Mouse (Mus musculus): ENCODE measurements at regions not wholly inside any gene's neighbourhood (a gene's known extent, or its start where the extent isn't known, plus 50 kb on each side); places are given as distances from the start of the nearest gene placed in this dataset.

GRCm38 (mm10) chr13:106501273-106501672, 435.5 kb downstream of the Ipo11 start:
- Histone ChIP-seq H3K4me1 (ENCODE audit: control insufficient read depth, insufficient read depth, low read length) (no peaks in the 10 kb centered on the region), H3K36me3 (ENCODE audit: control insufficient read depth, insufficient read depth, low read length) (no peaks in the 10 kb centered on the region), H3K27me3 (ENCODE audit: control insufficient read depth, insufficient read depth, low read length) (no peaks in the 10 kb centered on the region), H3K27ac (replicated peaks; ENCODE audit: low read depth, low read length) (no peak overlapping the region), H3K9me3 (ENCODE audit: control insufficient read depth, low read length) (no peaks in the 10 kb centered on the region), H3K4me2 (replicated peaks; ENCODE audit: low read depth, low read length, severe bottlenecking) (no peak overlapping the region), H3K9ac (ENCODE audit: low read depth, low read length, severe bottlenecking) (no peak overlapping the region), H3K4me3 (replicated peaks; ENCODE audit: low read length) (no peak overlapping the region)
- DNase-seq (ENCODE audit: low spot score): no peak
- no peak for TF ChIP-seq POLR2A (IDR thresholded peaks at IDR 0.05; ENCODE audit: borderline replicate concordance, extremely low read depth, insufficient read depth, insufficient read length)
- WGBS: 72% methylated on average over 6 of the region's 6 CpGs
- no peak for ATAC-seq (ENCODE audit: low FRiP score, low read depth)

- 34% methylated on average over 4 of the region's 4 CpGs for WGBS
- Histone ChIP-seq H3K4me3 (replicated peaks; ENCODE audit: low read length) (no peak overlapping the region), H3K36me3 (ENCODE audit: control insufficient read depth, insufficient read depth, low read length) (no peaks in the 10 kb centered on the region), H3K27me3 (ENCODE audit: control insufficient read depth, insufficient read depth, low read length) (no peaks in the 10 kb centered on the region), H3K9me3 (ENCODE audit: control insufficient read depth, low read length) (no peaks in the 10 kb centered on the region), H3K9ac (ENCODE audit: low read depth, low read length, severe bottlenecking) (no peak overlapping the region), H3K4me2 (replicated peaks; ENCODE audit: low read depth, low read length, severe bottlenecking) (no peak overlapping the region), H3K27ac (replicated peaks; ENCODE audit: low read depth, low read length) (no peak overlapping the region), H3K4me1 (ENCODE audit: control insufficient read depth, insufficient read depth, low read length) (no peaks in the 10 kb centered on the region)
- peak; percentile 74 for DNase-seq (ENCODE audit: low spot score)
- peak; percentile 90 for ATAC-seq (ENCODE audit: low FRiP score, low read depth)
- TF ChIP-seq POLR2A (IDR thresholded peaks at IDR 0.05; ENCODE audit: borderline replicate concordance, extremely low read depth, insufficient read depth, insufficient read length): no peak
These were observed 465.5 kb downstream of the Ipo11 start for GRCm38 (mm10) chr13:106471264-106471663.

GRCm38 (mm10) chr13:106454366-106454927, 482.3 kb downstream of the Ipo11 start:
- no peaks in the 10 kb centered on the region for H3K4me1 ChIP-seq (ENCODE audit: control insufficient read depth, insufficient read depth, low read length)
- TF ChIP-seq POLR2A (IDR thresholded peaks at IDR 0.05; ENCODE audit: borderline replicate concordance, extremely low read depth, insufficient read depth, insufficient read length): no peak
- no peak overlapping the region for H3K27ac ChIP-seq (replicated peaks; ENCODE audit: low read depth, low read length)
- ATAC-seq (ENCODE audit: low FRiP score, low read depth): no peak
- H3K9me3 ChIP-seq (ENCODE audit: control insufficient read depth, low read length): no peaks in the 10 kb centered on the region
- no peak overlapping the region for H3K9ac ChIP-seq (ENCODE audit: low read depth, low read length, severe bottlenecking)
- DNase-seq (ENCODE audit: low spot score): no peak
- H3K27me3 ChIP-seq (ENCODE audit: control insufficient read depth, insufficient read depth, low read length): no peaks in the 10 kb centered on the region
- no peak overlapping the region for H3K4me2 ChIP-seq (replicated peaks; ENCODE audit: low read depth, low read length, severe bottlenecking)
- H3K4me3 ChIP-seq (replicated peaks; ENCODE audit: low read length): no peak overlapping the region
- WGBS: 83% methylated on average over 6 of the region's 6 CpGs
- no peaks in the 10 kb centered on the region for H3K36me3 ChIP-seq (ENCODE audit: control insufficient read depth, insufficient read depth, low read length)

- DNase-seq (ENCODE audit: low spot score) (no peak), ATAC-seq (ENCODE audit: low FRiP score, low read depth) (no peak)
- Histone ChIP-seq H3K9me3 (ENCODE audit: control insufficient read depth, low read length) (no peaks in the 10 kb centered on the region), H3K4me2 (replicated peaks; ENCODE audit: low read depth, low read length, severe bottlenecking) (no peak overlapping the region), H3K36me3 (ENCODE audit: control insufficient read depth, insufficient read depth, low read length) (no peaks in the 10 kb centered on the region), H3K4me3 (replicated peaks; ENCODE audit: low read length) (no peak overlapping the region), H3K27me3 (ENCODE audit: control insufficient read depth, insufficient read depth, low read length) (no peaks in the 10 kb centered on the region), H3K9ac (ENCODE audit: low read depth, low read length, severe bottlenecking) (no peak overlapping the region), H3K27ac (replicated peaks; ENCODE audit: low read depth, low read length) (no peak overlapping the region), H3K4me1 (ENCODE audit: control insufficient read depth, insufficient read depth, low read length) (no peaks in the 10 kb centered on the region)
- WGBS: 57% methylated on average over 3 of the region's 3 CpGs
- no peak for TF ChIP-seq POLR2A (IDR thresholded peaks at IDR 0.05; ENCODE audit: borderline replicate concordance, extremely low read depth, insufficient read depth, insufficient read length)
These were observed 504.6 kb downstream of the Ipo11 start for GRCm38 (mm10) chr13:106432165-106432564.

GRCm38 (mm10) chr13:106406608-106407038, 530.1 kb downstream of the Ipo11 start:
- no peak for TF ChIP-seq POLR2A (IDR thresholded peaks at IDR 0.05; ENCODE audit: borderline replicate concordance, extremely low read depth, insufficient read depth, insufficient read length)
- Histone ChIP-seq H3K27ac (replicated peaks; ENCODE audit: low read depth, low read length) (no peak overlapping the region), H3K9me3 (ENCODE audit: control insufficient read depth, low read length) (no peaks in the 10 kb centered on the region), H3K4me2 (replicated peaks; ENCODE audit: low read depth, low read length, severe bottlenecking) (no peak overlapping the region), H3K9ac (ENCODE audit: low read depth, low read length, severe bottlenecking) (no peak overlapping the region), H3K27me3 (ENCODE audit: control insufficient read depth, insufficient read depth, low read length) (no peaks in the 10 kb centered on the region), H3K4me1 (ENCODE audit: control insufficient read depth, insufficient read depth, low read length) (no peaks in the 10 kb centered on the region), H3K36me3 (ENCODE audit: control insufficient read depth, insufficient read depth, low read length) (no peaks in the 10 kb centered on the region), H3K4me3 (replicated peaks; ENCODE audit: low read length) (no peak overlapping the region)
- ATAC-seq (ENCODE audit: low FRiP score, low read depth) (no peak), DNase-seq (ENCODE audit: low spot score) (no peak)
- WGBS: 37% methylated on average over 1 of the region's 1 CpGs

- no peak for DNase-seq (ENCODE audit: low spot score)
- H3K4me1 ChIP-seq (ENCODE audit: control insufficient read depth, insufficient read depth, low read length): no peaks in the 10 kb centered on the region
- no peak overlapping the region for H3K4me3 ChIP-seq (replicated peaks; ENCODE audit: low read length)
- H3K27me3 ChIP-seq (ENCODE audit: control insufficient read depth, insufficient read depth, low read length): no peaks in the 10 kb centered on the region
- WGBS: 70% methylated on average over 8 of the region's 8 CpGs
- H3K36me3 ChIP-seq (ENCODE audit: control insufficient read depth, insufficient read depth, low read length): no peaks in the 10 kb centered on the region
- H3K27ac ChIP-seq (replicated peaks; ENCODE audit: low read depth, low read length): no peak overlapping the region
- H3K9ac ChIP-seq (ENCODE audit: low read depth, low read length, severe bottlenecking): no peak overlapping the region
- ATAC-seq (ENCODE audit: low FRiP score, low read depth): no peak
- H3K9me3 ChIP-seq (ENCODE audit: control insufficient read depth, low read length): no peaks in the 10 kb centered on the region
- H3K4me2 ChIP-seq (replicated peaks; ENCODE audit: low read depth, low read length, severe bottlenecking): no peak overlapping the region
- TF ChIP-seq POLR2A (IDR thresholded peaks at IDR 0.05; ENCODE audit: borderline replicate concordance, extremely low read depth, insufficient read depth, insufficient read length): no peak
These were observed 544.1 kb downstream of the Ipo11 start for GRCm38 (mm10) chr13:106392642-106393041.
